Mouse (Mus musculus) B cell, adult 2 months (primary cell): ENCODE measurements around the gene Olfr1053.
"Not testable (repeated sequence)": the region's sequence is repeated elsewhere in the genome, so short reads cannot be mapped to it uniquely, and the experiment has no call there.

ENCODE experiments used
- DNase-seq, 2 experiments: peaks; one replicate each; pipeline ENCODE4 v3.0.0; 2022

Olfr1053 gene

DNA sequence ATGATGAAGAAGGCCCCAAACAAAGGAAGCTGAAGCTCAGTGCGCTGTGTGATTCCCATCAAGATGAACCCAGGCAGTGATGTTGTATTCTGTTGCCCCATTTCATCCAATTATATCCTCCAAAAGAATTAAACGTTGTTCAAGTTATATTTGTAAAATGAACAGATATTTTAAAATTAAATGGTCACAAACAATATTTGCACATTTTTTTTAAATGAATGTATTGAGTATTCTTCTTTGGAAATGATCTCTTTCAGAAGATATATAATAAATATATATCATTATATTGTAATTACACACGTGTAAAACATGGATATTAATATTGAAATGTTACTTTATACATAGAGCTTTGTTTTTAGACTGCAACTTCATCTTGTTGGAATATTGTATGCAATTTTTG, at the start of gene Olfr1053:
Gene Olfr1053 (minus strand): TSS at position 101 of the 400 bp plus-strand sequence.
- no peak for DNase-seq

DNA sequence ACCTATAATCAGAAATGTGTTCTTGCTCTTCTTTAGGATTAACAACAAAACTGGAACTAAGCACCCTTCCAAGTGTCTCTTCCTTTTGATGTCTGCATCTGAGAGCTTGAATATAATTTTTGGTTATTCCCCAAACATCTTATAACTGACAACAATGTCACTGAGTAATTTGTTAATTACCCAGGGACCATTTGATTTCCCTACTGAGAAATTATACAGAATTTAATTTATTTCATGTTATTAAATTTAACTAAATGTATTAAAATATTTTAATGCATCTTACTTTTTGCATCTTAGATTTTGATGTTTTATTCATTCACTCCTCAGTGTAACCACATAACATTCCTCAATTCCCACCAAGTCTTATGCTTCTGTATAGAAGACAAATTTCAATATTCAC, 47.3 kb upstream of the Olfr1053 start, which contains the start of gene Olfr1056:
Gene Olfr1056 (minus strand): TSS at position 101 of the 400 bp plus-strand sequence.
- DNase-seq: no peak

GRCm38 (mm10) chr2:86351751-86352150, 36.7 kb upstream of the Olfr1053 start:
- not testable (repeated sequence) for DNase-seq

- DNase-seq: no peak
Measured at GRCm38 (mm10) chr2:86350184-86350583, 35.1 kb upstream of the Olfr1053 start, which contains the start of gene Olfr1055. TSS of gene Olfr1055 (minus strand) at chr2:86350284.

- no peak for DNase-seq
Measured at GRCm38 (mm10) chr2:86335333-86335732, 20.2 kb upstream of the Olfr1053 start, which contains the start of gene Olfr1054. TSS of gene Olfr1054 (minus strand) at chr2:86335433.

DNA sequence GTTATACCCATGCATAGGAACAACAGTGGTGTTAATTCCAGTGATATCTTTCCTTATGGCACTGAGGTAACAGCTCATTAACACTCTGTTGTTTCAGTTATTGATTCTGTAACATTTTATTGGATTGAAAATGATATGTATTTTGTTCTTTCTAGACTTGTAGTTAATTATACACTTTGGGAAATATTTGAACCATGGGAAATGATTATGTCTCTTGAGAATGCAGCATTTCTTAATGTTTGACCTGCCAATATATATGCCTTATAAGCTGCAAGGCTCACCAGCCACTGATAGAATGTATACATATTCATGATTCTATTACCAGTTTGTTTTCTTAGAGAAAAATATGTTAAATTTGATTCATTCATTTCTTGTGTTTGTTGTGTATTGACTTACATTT, 22.9 kb downstream of the Olfr1053 start, which contains the start of gene Olfr1052:
Gene Olfr1052 (plus strand): TSS at position 301 of the 400 bp plus-strand sequence.
- no peak for DNase-seq

GRCm38 (mm10) chr2:86278988-86279387, 36.1 kb downstream of the Olfr1053 start, which contains the start of gene Olfr1051:
TSS of gene Olfr1051 (minus strand) at chr2:86279088.
- not testable (repeated sequence) for DNase-seq
